ENCODE assay signal across 19 mouse cellular contexts in the genomic region with DNA sequence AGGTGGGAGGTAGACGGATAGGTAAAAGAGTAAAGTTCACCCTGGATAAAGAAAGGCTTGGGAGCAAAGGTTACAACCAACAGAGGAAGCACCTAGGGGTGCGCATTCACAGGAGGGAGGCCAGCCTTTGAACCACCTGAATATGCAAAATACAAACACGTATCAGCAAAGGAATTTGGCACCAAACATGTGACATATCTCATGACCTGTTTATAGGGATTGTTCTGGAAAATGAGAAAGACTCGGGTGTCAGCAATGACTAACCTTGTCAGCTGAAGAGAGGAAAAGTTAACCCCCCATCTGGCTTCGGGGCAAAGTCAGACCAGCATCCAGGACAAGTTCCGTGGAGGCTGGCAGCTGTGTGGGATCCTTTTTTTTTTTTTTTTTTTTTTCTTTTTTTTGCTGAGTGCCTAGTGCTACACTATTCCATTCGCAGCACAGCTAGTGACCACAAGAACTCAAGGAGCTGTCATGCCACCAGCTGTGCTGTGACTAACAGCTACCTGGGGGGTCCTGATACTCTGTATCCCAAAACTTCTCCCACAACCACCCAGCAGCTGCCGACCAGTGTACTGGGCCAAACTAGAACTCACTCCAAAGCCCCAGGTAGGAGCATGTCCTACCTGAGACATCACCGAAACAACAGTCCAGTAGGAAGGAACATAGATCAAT. TPM values are rescaled to one million over a fixed set of nuclear protein-coding genes. Genes with fewer than 3 reads are reported as not detected.
DNase-seq lines count a peak whose midpoint lies in the region; ATAC-seq and TF ChIP-seq lines count a peak whose summit lies in the region.
"Had no signal": no experiment of that assay in that cellular context is flagged by ENCODE, and none has a peak within 500 bp of the region (broad histone marks: within the 10 kb centered on the region; RNA-seq: fewer than 3 reads in every experiment).

No protein-coding gene starts in this region.

- TF ChIP-seq POLR2A in kidney, adult 2 months (IDR thresholded peaks at IDR 0.05; ENCODE audit: low read depth, low read length) = no peak

- H3K9me3 ChIP-seq in kidney, embryonic 14.5 days (ENCODE audit: control insufficient read depth, low read length) = no peaks in the 10 kb centered on the region
- H3K9me3 ChIP-seq in intestine, embryonic 16.5 days (ENCODE audit: control insufficient read depth, low read length) = no peaks in the 10 kb centered on the region
- H3K9me3 ChIP-seq in stomach, postnatal 0 days (ENCODE audit: control insufficient read depth, low read length) = no peaks in the 10 kb centered on the region
- H3K9me3 ChIP-seq in midbrain, embryonic 13.5 days = 0 out of 2 replicates have a peak, but pooled peaks cover 3% of the 10 kb centered on the region
- H3K9me3 ChIP-seq in forebrain, embryonic 10.5 days = no peaks in the 10 kb centered on the region
- H3K9me3 ChIP-seq: embryonic facial prominence, embryonic 12.5 days; limb, embryonic 15.5 days; midbrain, embryonic 15.5 days had no signal

- no peak overlapping the region for H3K4me2 ChIP-seq in kidney, embryonic 14.5 days (replicated peaks; ENCODE audit: low read depth, low read length)
- H3K4me2 ChIP-seq in intestine, embryonic 16.5 days (ENCODE audit: low read depth, low read length) = no peak overlapping the region
- no peak overlapping the region for H3K4me2 ChIP-seq in stomach, postnatal 0 days (replicated peaks; ENCODE audit: low read depth)
- no peak overlapping the region for H3K4me2 ChIP-seq in midbrain, embryonic 13.5 days (replicated peaks)
- H3K4me2 ChIP-seq: embryonic facial prominence, embryonic 12.5 days; heart, embryonic 13.5 days; limb, embryonic 15.5 days; midbrain, embryonic 15.5 days had no signal

- DNase-seq in kidney, adult 2 months = peak; percentile 93
- peak; percentile 57 to 83 for DNase-seq in kidney, postnatal 25 days
- DNase-seq in stomach, postnatal 0 days (ENCODE audit: low spot score) = no peak
- DNase-seq in heart, postnatal 14 days = no peak
- DNase-seq in forebrain, embryonic 10.5 days (ENCODE audit: extremely low spot score, low spot score) = no peak
- DNase-seq: adrenal gland, postnatal 36 days; cerebellum, adult 8-10 months; heart, postnatal 4 days had no signal

- TF ChIP-seq EP300 in stomach, postnatal 0 days (optimal IDR thresholded peaks at IDR 0.05) = no peak

- peak overlapping the region; percentile 89 for H3K27ac ChIP-seq in kidney, adult 2 months (ENCODE audit: insufficient read depth, low read depth, low read length)
- H3K27ac ChIP-seq in kidney, embryonic 14.5 days (ENCODE audit: low read depth, low read length) = no peak overlapping the region
- peak overlapping the region; percentile 90 for H3K27ac ChIP-seq in intestine, embryonic 16.5 days (ENCODE audit: low read length)
- peak overlapping the region; percentile 58 for H3K27ac ChIP-seq in stomach, postnatal 0 days (replicated peaks)
- no peak overlapping the region for H3K27ac ChIP-seq in midbrain, embryonic 13.5 days
- no peak overlapping the region for H3K27ac ChIP-seq in forebrain, embryonic 10.5 days
- H3K27ac ChIP-seq: embryonic facial prominence, embryonic 12.5 days; heart, embryonic 13.5 days; limb, embryonic 15.5 days; midbrain, embryonic 15.5 days had no signal

- H3K4me1 ChIP-seq in kidney, adult 2 months (ENCODE audit: control insufficient read depth, insufficient read depth, low read length) = peaks cover 23% of the 10 kb centered on the region
- H3K4me1 ChIP-seq in kidney, embryonic 14.5 days (ENCODE audit: control insufficient read depth, insufficient read depth, low read length) = no peaks in the 10 kb centered on the region
- peaks cover 19% of the 10 kb centered on the region for H3K4me1 ChIP-seq in intestine, embryonic 16.5 days (ENCODE audit: control insufficient read depth, insufficient read depth, low read length)
- H3K4me1 ChIP-seq in stomach, postnatal 0 days (replicated peaks; ENCODE audit: control insufficient read depth, insufficient read depth) = no peaks in the 10 kb centered on the region
- no peaks in the 10 kb centered on the region for H3K4me1 ChIP-seq in midbrain, embryonic 13.5 days (replicated peaks)
- H3K4me1 ChIP-seq in forebrain, embryonic 10.5 days = peaks cover 3% of the 10 kb centered on the region; the same call in 1 of the 2 replicates
- H3K4me1 ChIP-seq: embryonic facial prominence, embryonic 12.5 days; heart, embryonic 13.5 days; midbrain, embryonic 15.5 days had no signal

- H3K9ac ChIP-seq in kidney, embryonic 14.5 days (ENCODE audit: low read depth, low read length) = no peak overlapping the region
- H3K9ac ChIP-seq in intestine, embryonic 16.5 days (ENCODE audit: low read depth, low read length) = no peak overlapping the region
- H3K9ac ChIP-seq in stomach, postnatal 0 days (ENCODE audit: low read length) = no peak overlapping the region
- H3K9ac ChIP-seq in midbrain, embryonic 13.5 days (replicated peaks) = no peak overlapping the region
- H3K9ac ChIP-seq: embryonic facial prominence, embryonic 12.5 days; heart, embryonic 13.5 days; limb, embryonic 15.5 days; midbrain, embryonic 15.5 days had no signal

- intact Hi-C loops in heart, postnatal 14 days (cut with DNase I) = no loop called here

- no peak for ATAC-seq in kidney, embryonic 14.5 days (ENCODE audit: low FRiP score, low TSS enrichment)
- peak; percentile 90 for ATAC-seq in intestine, embryonic 16.5 days
- ATAC-seq in stomach, postnatal 0 days (ENCODE audit: low FRiP score, low TSS enrichment) = peak; percentile 19; the same call in 1 of the 2 replicates
- no peak for ATAC-seq in midbrain, embryonic 13.5 days
- ATAC-seq: activated CD4-positive, CD25-positive, alpha-beta regulatory T cell, adult 4 months; forebrain, embryonic 16.5 days; hindbrain, embryonic 16.5 days; lung, postnatal 0 days; midbrain, embryonic 15.5 days had no signal

- 39% methylated on average over 9 of the region's 9 CpGs for WGBS in kidney, adult 2 months
- WGBS in kidney, embryonic 14.5 days = 67% methylated on average over 9 of the region's 9 CpGs
- 50% methylated on average over 9 of the region's 9 CpGs for WGBS in intestine, embryonic 16.5 days
- 45% methylated on average over 9 of the region's 9 CpGs for WGBS in stomach, postnatal 0 days
- 74% methylated on average over 9 of the region's 9 CpGs for WGBS in midbrain, embryonic 13.5 days
- WGBS in forebrain, embryonic 10.5 days = 80% methylated on average over 9 of the region's 9 CpGs

- no peak overlapping the region for H3K4me3 ChIP-seq in kidney, adult 2 months (ENCODE audit: insufficient read depth, low read depth, low read length)
- no peak overlapping the region for H3K4me3 ChIP-seq in kidney, embryonic 14.5 days (ENCODE audit: low read length)
- no peak overlapping the region for H3K4me3 ChIP-seq in intestine, embryonic 16.5 days (ENCODE audit: low read length)
- H3K4me3 ChIP-seq in stomach, postnatal 0 days (ENCODE audit: low read depth, low read length) = no peak overlapping the region
- H3K4me3 ChIP-seq in midbrain, embryonic 13.5 days (replicated peaks) = no peak overlapping the region
- no peak overlapping the region for H3K4me3 ChIP-seq in forebrain, embryonic 10.5 days
- H3K4me3 ChIP-seq: embryonic facial prominence, embryonic 12.5 days; heart, embryonic 13.5 days; limb, embryonic 15.5 days; midbrain, embryonic 15.5 days had no signal

- H3K36me3 ChIP-seq in kidney, adult 2 months (ENCODE audit: control insufficient read depth, insufficient read depth, low read length) = no peaks in the 10 kb centered on the region
- no peaks in the 10 kb centered on the region for H3K36me3 ChIP-seq in kidney, embryonic 14.5 days (ENCODE audit: control insufficient read depth, insufficient read depth, low read length)
- no peaks in the 10 kb centered on the region for H3K36me3 ChIP-seq in intestine, embryonic 16.5 days (ENCODE audit: control insufficient read depth, insufficient read depth, low read length)
- H3K36me3 ChIP-seq in stomach, postnatal 0 days (ENCODE audit: control insufficient read depth, insufficient read depth, low read length) = no peaks in the 10 kb centered on the region
- H3K36me3 ChIP-seq in midbrain, embryonic 13.5 days = no peaks in the 10 kb centered on the region
- H3K36me3 ChIP-seq in forebrain, embryonic 10.5 days (replicated peaks) = no peaks in the 10 kb centered on the region
- H3K36me3 ChIP-seq: embryonic facial prominence, embryonic 12.5 days; heart, embryonic 13.5 days; limb, embryonic 15.5 days; midbrain, embryonic 15.5 days had no signal

- TF ChIP-seq CTCF in kidney, adult 2 months (conservative IDR thresholded peaks at IDR 0.05; ENCODE audit: insufficient read depth, insufficient read length, low read depth, low read length) = no peak
- TF ChIP-seq CTCF in stomach, postnatal 0 days (IDR thresholded peaks at IDR 0.05; ENCODE audit: low read depth) = no peak

- H3K27me3 ChIP-seq in kidney, adult 2 months (replicated peaks; ENCODE audit: control insufficient read depth, insufficient read depth, low read length) = no peaks in the 10 kb centered on the region
- no peaks in the 10 kb centered on the region for H3K27me3 ChIP-seq in kidney, embryonic 14.5 days (ENCODE audit: control insufficient read depth, insufficient read depth, low read length)
- no peaks in the 10 kb centered on the region for H3K27me3 ChIP-seq in intestine, embryonic 16.5 days (replicated peaks; ENCODE audit: control insufficient read depth, insufficient read depth, low read length)
- H3K27me3 ChIP-seq in stomach, postnatal 0 days (ENCODE audit: control insufficient read depth, insufficient read depth, low read length) = no peaks in the 10 kb centered on the region
- H3K27me3 ChIP-seq in midbrain, embryonic 13.5 days = no peaks in the 10 kb centered on the region
- H3K27me3 ChIP-seq in forebrain, embryonic 10.5 days (ENCODE audit: poor library complexity, severe bottlenecking) = no peaks in the 10 kb centered on the region
- H3K27me3 ChIP-seq: embryonic facial prominence, embryonic 12.5 days; limb, embryonic 15.5 days; midbrain, embryonic 15.5 days had no signal

RNA-seq across cellular contexts. Expression of a gene that starts 42.3 kb away (rescaled TPM):
- 541 and 684 TPM in 2 replicates for polyA plus RNA-seq in kidney, adult 2 months (2012; rRNA removed)
- polyA plus RNA-seq in kidney, embryonic 14.5 days (2014; fragmentation: Nextera tagmentation; extraction: Ambion mirVana) = 262 and 292 TPM in 2 replicates
- polyA plus RNA-seq in intestine, embryonic 16.5 days (2015; fragmentation: Nextera tagmentation; extraction: Ambion mirVana) = 314 and 329 TPM in 2 replicates
- 158 and 175 TPM in 2 replicates for polyA plus RNA-seq in stomach, postnatal 0 days (2015; fragmentation: Nextera tagmentation; extraction: Ambion mirVana)
- 10 to 100 TPM; 66.9 to 87.0 TPM for total RNA-seq in heart, postnatal 14 days (2021)
- polyA plus RNA-seq in midbrain, embryonic 13.5 days (2015; fragmentation: Nextera tagmentation; extraction: Ambion mirVana) = 198 and 207 TPM in 2 replicates
- 294 and 298 TPM in 2 replicates for polyA plus RNA-seq in forebrain, embryonic 10.5 days (2016; fragmentation: Nextera tagmentation; extraction: Ambion mirVana)

Comparison
In these comparisons a context has a peak if more than half of its experiments do, and no peak if none do; other contexts are left out.
1. H3K27ac ChIP-seq: peak in kidney, adult 2 months (single experiment), intestine, embryonic 16.5 days (single experiment) and stomach, postnatal 0 days (single experiment); none in kidney, embryonic 14.5 days (single experiment), midbrain, embryonic 13.5 days (single experiment) and forebrain, embryonic 10.5 days (single experiment).
2. DNase-seq: peak in kidney, adult 2 months (single experiment) and kidney, postnatal 25 days (2 of 2); none in stomach, postnatal 0 days (single experiment), heart, postnatal 14 days (0 of 2) and forebrain, embryonic 10.5 days (single experiment).
3. ATAC-seq: peak in intestine, embryonic 16.5 days (single experiment) and stomach, postnatal 0 days (single experiment); none in kidney, embryonic 14.5 days (single experiment) and midbrain, embryonic 13.5 days (single experiment).